8 mouse cellular contexts compared by ENCODE assay signal in genomic region chr4:130045609-130046008, GRCm38 (mm10). TPM values are rescaled to one million over a fixed set of nuclear protein-coding genes. Genes with fewer than 3 reads are reported as not detected.
DNase-seq lines count a peak whose midpoint lies in the region; ATAC-seq and TF ChIP-seq lines count a peak whose summit lies in the region.

No protein-coding gene starts in this region.

- peak overlapping the region; percentile 73 for H3K27ac ChIP-seq in heart, embryonic 13.5 days (replicated peaks)
- H3K27ac ChIP-seq in limb, embryonic 13.5 days: peak overlapping the region; percentile 97
- no peak overlapping the region for H3K27ac ChIP-seq in neural tube, embryonic 12.5 days

- H3K4me2 ChIP-seq in heart, embryonic 13.5 days: peak overlapping the region; percentile 37
- H3K4me2 ChIP-seq in limb, embryonic 13.5 days (replicated peaks): peak overlapping the region; percentile 41
- 0 out of 2 replicates have a peak overlapping the region, but pooled peaks have one; percentile 18 for H3K4me2 ChIP-seq in neural tube, embryonic 12.5 days (replicated peaks)

- TF ChIP-seq CTCF in brain, embryonic 14.5 days (IDR thresholded peaks at IDR 0.05; ENCODE audit: borderline replicate concordance, extremely low read depth, insufficient read depth, insufficient read length): no peak

- H3K9ac ChIP-seq in heart, embryonic 13.5 days: peak overlapping the region; percentile 65
- H3K9ac ChIP-seq in limb, embryonic 13.5 days: peak overlapping the region; percentile 43
- H3K9ac ChIP-seq in neural tube, embryonic 12.5 days: no peak overlapping the region

- DNase-seq in CD4-positive, CD25-positive, alpha-beta regulatory T cell, adult 2 months (ENCODE audit: low read depth, low spot score): peak; percentile 89
- DNase-seq in brain, embryonic 14.5 days (ENCODE audit: low read depth): peak; percentile 19
- DNase-seq in cerebellum, postnatal 36 days: no peak
- DNase-seq in frontal cortex, postnatal 14 days (ENCODE audit: low spot score in 2 of 2): no peak
- DNase-seq in right cerebral cortex, postnatal 36 days (ENCODE audit: low spot score in 2 of 2): no peak

- no peaks in the 10 kb centered on the region for H3K9me3 ChIP-seq in heart, embryonic 13.5 days
- H3K9me3 ChIP-seq in limb, embryonic 13.5 days: no peaks in the 10 kb centered on the region
- no peaks in the 10 kb centered on the region for H3K9me3 ChIP-seq in neural tube, embryonic 12.5 days

- H3K36me3 ChIP-seq in heart, embryonic 13.5 days: no peaks in the 10 kb centered on the region
- H3K36me3 ChIP-seq in limb, embryonic 13.5 days: no peaks in the 10 kb centered on the region
- H3K36me3 ChIP-seq in neural tube, embryonic 12.5 days: no peaks in the 10 kb centered on the region

- 20% methylated on average over 14 of the region's 14 CpGs for WGBS in heart, embryonic 13.5 days
- 13% methylated on average over 14 of the region's 14 CpGs for WGBS in limb, embryonic 13.5 days
- 24% methylated on average over 14 of the region's 14 CpGs for WGBS in neural tube, embryonic 12.5 days

- H3K27me3 ChIP-seq in heart, embryonic 13.5 days (replicated peaks): peaks cover 7% of the 10 kb centered on the region; the same call in 1 of the 2 replicates
- no peaks in the 10 kb centered on the region for H3K27me3 ChIP-seq in limb, embryonic 13.5 days
- H3K27me3 ChIP-seq in neural tube, embryonic 12.5 days (replicated peaks): peaks cover 18% of the 10 kb centered on the region

- TF ChIP-seq POLR2A in brain, embryonic 14.5 days (IDR thresholded peaks at IDR 0.05; ENCODE audit: borderline replicate concordance, extremely low read depth, insufficient read depth, insufficient read length, poor library complexity, severe bottlenecking): no peak

- ATAC-seq in heart, embryonic 13.5 days (ENCODE audit: extremely low read depth, insufficient number of reproducible peaks, low FRiP score, low TSS enrichment): no peak
- ATAC-seq in limb, embryonic 13.5 days (ENCODE audit: low FRiP score, low read depth): no peak
- no peak for ATAC-seq in neural tube, embryonic 12.5 days (ENCODE audit: low FRiP score, low read depth)

- peaks cover 68% of the 10 kb centered on the region for H3K4me1 ChIP-seq in heart, embryonic 13.5 days
- peaks cover 88% of the 10 kb centered on the region for H3K4me1 ChIP-seq in limb, embryonic 13.5 days
- H3K4me1 ChIP-seq in neural tube, embryonic 12.5 days: peaks cover 31% of the 10 kb centered on the region

- no peak overlapping the region for H3K4me3 ChIP-seq in heart, embryonic 13.5 days
- H3K4me3 ChIP-seq in limb, embryonic 13.5 days: no peak overlapping the region
- no peak overlapping the region for H3K4me3 ChIP-seq in neural tube, embryonic 12.5 days

RNA-seq across cellular contexts. Expression of gene Col16a1, which starts 2.0 kb away (rescaled TPM):
- polyA plus RNA-seq in brain, embryonic 14.5 days (2012; rRNA removed): 16.7 and 17.1 TPM in 2 replicates
- 26.9 and 30.4 TPM in 2 replicates for polyA plus RNA-seq in heart, embryonic 13.5 days (2015; fragmentation: Nextera tagmentation; extraction: Ambion mirVana)
- 64.6 and 65.8 TPM in 2 replicates for polyA plus RNA-seq in limb, embryonic 13.5 days (2015; fragmentation: Nextera tagmentation; extraction: Ambion mirVana)
- polyA plus RNA-seq in neural tube, embryonic 12.5 days (2016; fragmentation: Nextera tagmentation; extraction: Ambion mirVana): 12.7 and 12.8 TPM in 2 replicates

RNA-seq across cellular contexts. Expression of gene Pef1, which starts 56.7 kb away (rescaled TPM):
- polyA plus RNA-seq in brain, embryonic 14.5 days (2012; rRNA removed): 59.7 and 71.4 TPM in 2 replicates
- polyA plus RNA-seq in heart, embryonic 13.5 days (2015; fragmentation: Nextera tagmentation; extraction: Ambion mirVana): 53.6 and 57.9 TPM in 2 replicates
- polyA plus RNA-seq in limb, embryonic 13.5 days (2015; fragmentation: Nextera tagmentation; extraction: Ambion mirVana): 64.1 and 64.3 TPM in 2 replicates
- 64.8 and 66.7 TPM in 2 replicates for polyA plus RNA-seq in neural tube, embryonic 12.5 days (2016; fragmentation: Nextera tagmentation; extraction: Ambion mirVana)

Comparison
In these comparisons a context has a peak if more than half of its experiments do, and no peak if none do; other contexts are left out.
1. DNase-seq: peak in CD4-positive, CD25-positive, alpha-beta regulatory T cell, adult 2 months (single experiment) and brain, embryonic 14.5 days (single experiment); none in cerebellum, postnatal 36 days (0 of 2), frontal cortex, postnatal 14 days (0 of 2) and right cerebral cortex, postnatal 36 days (0 of 2).
2. Peak in every context shown above with its lines, with median percentiles within 50 percentile points of each other: H3K4me2 ChIP-seq.